Comparison of ENCODE assay signal across 11 mouse cellular contexts in the genomic region with DNA sequence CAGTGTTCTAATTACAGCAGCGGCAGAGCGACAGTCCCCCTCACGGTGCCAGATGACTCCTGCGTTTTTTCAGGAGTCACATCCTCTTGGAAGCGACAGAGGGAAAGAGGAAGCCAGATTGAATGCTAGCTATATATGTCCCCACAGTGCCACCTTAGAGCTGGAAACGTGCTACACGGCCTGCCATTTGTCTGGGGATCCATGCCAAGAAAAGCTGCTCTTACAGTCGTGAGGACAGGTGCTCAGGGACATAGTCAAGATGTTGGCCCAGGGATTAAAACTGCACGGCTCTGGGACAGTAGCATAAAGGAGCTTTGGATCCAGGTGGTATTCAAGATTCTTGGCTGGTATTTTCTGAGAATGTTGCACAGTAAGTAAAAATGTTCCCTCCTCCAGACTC. TPM values are rescaled to one million over a fixed set of nuclear protein-coding genes. Genes with fewer than 3 reads are reported as not detected.
A peak's percentile ranks its signal among the peaks of the same experiment; 100 is the strongest.
DNase-seq lines count a peak whose midpoint lies in the region; ATAC-seq and TF ChIP-seq lines count a peak whose summit lies in the region.
"Had no signal": no experiment of that assay in that cellular context is flagged by ENCODE, and none has a peak within 500 bp of the region (broad histone marks: within the 10 kb centered on the region; RNA-seq: fewer than 3 reads in every experiment).

No protein-coding gene starts in this region.

- 39% methylated on average over 9 of the region's 9 CpGs for WGBS in heart, embryonic 12.5 days

- ATAC-seq in heart, embryonic 12.5 days (ENCODE audit: insufficient number of reproducible peaks, low FRiP score), result no peak

- no peaks in the 10 kb centered on the region for H3K36me3 ChIP-seq in heart, embryonic 12.5 days
- H3K36me3 ChIP-seq: neural tube, embryonic 15.5 days had no signal

- no peak overlapping the region for H3K4me2 ChIP-seq in heart, embryonic 12.5 days
- H3K4me2 ChIP-seq: lung, embryonic 14.5 days; midbrain, embryonic 11.5 days; neural tube, embryonic 15.5 days had no signal

- no peaks in the 10 kb centered on the region for H3K27me3 ChIP-seq in heart, embryonic 12.5 days (replicated peaks)
- H3K27me3 ChIP-seq: neural tube, embryonic 15.5 days had no signal

- no peak overlapping the region for H3K4me3 ChIP-seq in heart, embryonic 12.5 days
- no peak overlapping the region for H3K4me3 ChIP-seq in layer of hippocampus, adult 2 months
- H3K4me3 ChIP-seq: neural tube, embryonic 15.5 days had no signal

- H3K4me1 ChIP-seq in heart, embryonic 12.5 days (replicated peaks), result peaks cover 4% of the 10 kb centered on the region
- H3K4me1 ChIP-seq: neural tube, embryonic 15.5 days had no signal

- H3K9me3 ChIP-seq in heart, embryonic 12.5 days (replicated peaks), result peaks cover 7% of the 10 kb centered on the region
- H3K9me3 ChIP-seq: neural tube, embryonic 15.5 days had no signal

- TF ChIP-seq CTCF in layer of hippocampus, adult 2 months (conservative IDR thresholded peaks at IDR 0.05), result no peak

- DNase-seq in heart, adult 18-20 months, result peak; percentile 5 to 12
- DNase-seq in cerebellum, adult 9-11 months, result peak; percentile 25
- peak; percentile 32 to 42 for DNase-seq in layer of hippocampus, adult 2 months (ENCODE audit: low spot score in 2 of 2)
- peak; percentile 57 to 80 for DNase-seq in right cerebral cortex, postnatal 10 days (ENCODE audit: low spot score in 2 of 2)
- DNase-seq in ovary, postnatal 10 days (ENCODE audit: low spot score), result no peak
- no peak for DNase-seq in spleen, adult 12 weeks (ENCODE audit: low spot score)
- DNase-seq: kidney, adult 2 months; lung, embryonic 14.5 days had no signal

- H3K27ac ChIP-seq in heart, embryonic 12.5 days (ENCODE audit: poor library complexity, severe bottlenecking), result no peak overlapping the region
- H3K27ac ChIP-seq in layer of hippocampus, adult 2 months, result peak overlapping the region; percentile 59; the same call in 1 of the 2 replicates
- H3K27ac ChIP-seq: neural tube, embryonic 15.5 days had no signal

- H3K9ac ChIP-seq in heart, embryonic 12.5 days, result no peak overlapping the region
- H3K9ac ChIP-seq: lung, embryonic 14.5 days; neural tube, embryonic 15.5 days had no signal

RNA-seq across cellular contexts. Expression of gene Hnrnpll, which starts 22.3 kb away (rescaled TPM):
- total RNA-seq in heart, adult 18-20 months (2021), result 10 to 100 TPM; 22.9 TPM
- 60.6 and 63.5 TPM in 2 replicates for polyA plus RNA-seq in heart, embryonic 12.5 days (2016; fragmentation: Nextera tagmentation; extraction: Ambion mirVana)
- total RNA-seq in layer of hippocampus, adult 2 months (2021), result 10 to 100 TPM; 62.8 to 67.1 TPM

RNA-seq across cellular contexts. Expression of gene Galm, which starts 42.8 kb away (rescaled TPM):
- total RNA-seq in heart, adult 18-20 months (2021), result 10 to 100 TPM; 20.0 to 20.8 TPM
- polyA plus RNA-seq in heart, embryonic 12.5 days (2016; fragmentation: Nextera tagmentation; extraction: Ambion mirVana), result 10.0 TPM in 2 replicates
- total RNA-seq in layer of hippocampus, adult 2 months (2021), result 1 to 10 TPM; 3.8 to 5.4 TPM

Comparison
In these comparisons a context has a peak if more than half of its experiments do, and no peak if none do; other contexts are left out.
1. DNase-seq: peak in heart, adult 18-20 months (2 of 2), cerebellum, adult 9-11 months (single experiment), layer of hippocampus, adult 2 months (2 of 2) and right cerebral cortex, postnatal 10 days (2 of 2); none in ovary, postnatal 10 days (single experiment) and spleen, adult 12 weeks (single experiment).